Mouse (Mus musculus): ENCODE measurements around the gene Esr1. TPM values are rescaled to one million over a fixed set of nuclear protein-coding genes. Genes with fewer than 3 reads are reported as not detected.
A peak's percentile ranks its signal among the peaks of the same experiment; 100 is the strongest.

Gene Esr1
- polyA plus RNA-seq, 1 experiment, result 0.54 TPM

DNA sequence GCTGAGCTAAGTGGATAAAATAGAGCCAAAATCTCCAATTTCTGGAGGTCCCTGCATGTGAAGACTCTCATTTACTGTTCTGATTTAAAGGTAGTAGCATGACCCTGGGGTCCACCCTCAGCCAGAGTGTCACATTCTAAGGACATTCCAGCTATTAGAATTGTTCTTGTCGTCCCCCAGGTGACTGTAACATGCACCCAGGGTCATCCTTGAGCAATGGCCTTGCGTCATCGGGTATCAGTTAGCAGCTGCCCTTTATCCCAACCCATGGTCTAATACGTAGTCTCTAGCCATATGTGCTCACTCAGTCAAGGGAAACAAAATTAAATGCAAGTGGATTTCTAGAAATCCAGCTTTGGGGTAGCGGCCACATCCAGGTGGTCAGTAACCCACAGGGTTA, 213.0 kb downstream of the Esr1 start:
- WGBS, result 87% methylated on average over 5 of the region's 5 CpGs
- TF ChIP-seq POLR2A (IDR thresholded peaks at IDR 0.05; ENCODE audit: borderline replicate concordance, insufficient read depth, low read length), result no peak
- no peak for TF ChIP-seq CTCF (IDR thresholded peaks at IDR 0.05; ENCODE audit: borderline replicate concordance, insufficient read depth, low read depth, low read length)

GRCm38 (mm10) chr10:4830592-4830991, 219.2 kb downstream of the Esr1 start:
- peak; percentile 7 to 40 for DNase-seq
- Histone ChIP-seq H3K4me3 (replicated peaks; ENCODE audit: insufficient read depth, low read depth, low read length) (no peak overlapping the region), H3K27ac (ENCODE audit: insufficient read depth, low read length) (no peak overlapping the region), H3K27me3 (ENCODE audit: control insufficient read depth, insufficient read depth, low read length) (no peaks in the 10 kb centered on the region), H3K4me1 (ENCODE audit: control insufficient read depth, insufficient read depth, low read length) (no peaks in the 10 kb centered on the region)
- 59% methylated on average over 6 of the region's 6 CpGs for WGBS
- no peak for TF ChIP-seq POLR2A (IDR thresholded peaks at IDR 0.05; ENCODE audit: borderline replicate concordance, insufficient read depth, low read length)
- TF ChIP-seq CTCF (IDR thresholded peaks at IDR 0.05; ENCODE audit: borderline replicate concordance, insufficient read depth, low read depth, low read length), result no peak

More for the DNA sequence above, 213.0 kb downstream of the Esr1 start:
- DNase-seq, result no peak
- Histone ChIP-seq H3K27ac (ENCODE audit: insufficient read depth, low read length) (no peak overlapping the region), H3K4me3 (replicated peaks; ENCODE audit: insufficient read depth, low read depth, low read length) (no peak overlapping the region), H3K27me3 (ENCODE audit: control insufficient read depth, insufficient read depth, low read length) (no peaks in the 10 kb centered on the region), H3K4me1 (ENCODE audit: control insufficient read depth, insufficient read depth, low read length) (no peaks in the 10 kb centered on the region)

DNA sequence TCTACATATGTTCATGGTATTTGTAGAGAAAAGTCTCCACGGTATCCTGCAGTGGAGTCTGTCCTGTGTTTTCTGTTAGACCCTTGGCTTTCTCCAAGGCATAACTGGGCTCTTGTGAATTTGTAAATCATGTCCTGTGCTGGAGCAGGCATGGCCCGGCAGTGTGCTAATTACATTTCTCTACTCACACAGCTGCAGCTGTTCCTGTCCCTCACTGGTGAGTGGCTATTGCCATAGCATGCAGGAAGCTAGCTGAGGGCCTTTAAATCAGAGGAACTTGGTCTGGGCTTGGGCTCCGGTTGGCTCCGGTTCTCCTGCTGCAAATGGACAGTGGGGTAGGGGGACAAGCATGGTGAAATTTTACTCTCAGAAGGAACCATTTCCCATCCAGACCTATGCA, 226.7 kb downstream of the Esr1 start:
- DNase-seq, result no peak
- 82% methylated on average over 4 of the region's 4 CpGs for WGBS
- TF ChIP-seq CTCF (IDR thresholded peaks at IDR 0.05; ENCODE audit: borderline replicate concordance, insufficient read depth, low read depth, low read length), result no peak
- TF ChIP-seq POLR2A (IDR thresholded peaks at IDR 0.05; ENCODE audit: borderline replicate concordance, insufficient read depth, low read length), result no peak
- no peaks in the 10 kb centered on the region for H3K4me1 ChIP-seq (ENCODE audit: control insufficient read depth, insufficient read depth, low read length)
- no peak overlapping the region for H3K27ac ChIP-seq (ENCODE audit: insufficient read depth, low read length)
- H3K4me3 ChIP-seq (replicated peaks; ENCODE audit: insufficient read depth, low read depth, low read length), result no peak overlapping the region
- no peaks in the 10 kb centered on the region for H3K27me3 ChIP-seq (ENCODE audit: control insufficient read depth, insufficient read depth, low read length)

DNA sequence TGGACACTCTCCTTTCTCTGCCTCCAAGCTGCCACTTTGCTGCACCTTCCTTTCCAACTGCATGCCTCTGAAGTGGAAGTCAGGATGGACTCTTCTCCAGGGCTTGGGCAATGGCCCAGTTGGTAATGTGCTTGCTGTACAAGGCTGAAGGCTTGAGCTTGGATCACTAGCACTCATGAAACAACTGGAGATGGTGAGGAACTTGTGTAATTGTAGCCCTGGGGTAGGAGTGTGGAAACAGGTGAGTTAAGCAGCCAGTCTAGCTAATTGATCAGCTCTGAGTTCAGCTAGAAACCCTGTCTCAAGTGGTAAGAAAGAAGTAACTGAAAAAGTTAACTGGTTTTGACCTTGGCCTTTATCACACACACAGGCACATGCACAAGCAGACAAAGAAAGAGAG, 229.6 kb downstream of the Esr1 start:
- H3K27me3 ChIP-seq (ENCODE audit: control insufficient read depth, insufficient read depth, low read length), result no peaks in the 10 kb centered on the region

DNA sequence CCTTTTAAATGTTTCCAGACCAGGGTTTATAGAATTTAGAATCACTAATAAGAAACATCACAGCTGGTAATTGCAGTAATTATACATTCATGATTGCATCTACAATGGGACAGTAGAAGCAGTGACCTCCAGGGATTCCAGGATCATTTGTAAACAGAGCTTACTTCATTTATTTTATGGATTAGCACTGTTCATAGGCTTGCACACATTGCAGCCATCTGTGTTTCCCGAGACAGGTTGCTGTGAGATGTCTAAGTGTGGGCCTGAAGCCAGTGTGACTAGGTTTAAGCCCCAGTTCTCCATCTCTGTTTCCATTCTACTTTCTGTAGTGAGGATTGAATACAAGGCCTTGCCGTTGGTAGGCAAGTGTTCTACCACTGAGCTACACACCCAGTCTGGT, 236.1 kb downstream of the Esr1 start:
- TF ChIP-seq POLR2A (IDR thresholded peaks at IDR 0.05; ENCODE audit: borderline replicate concordance, insufficient read depth, low read length) (no peak), CTCF (IDR thresholded peaks at IDR 0.05; ENCODE audit: borderline replicate concordance, insufficient read depth, low read depth, low read length) (no peak)
- Histone ChIP-seq H3K4me1 (ENCODE audit: control insufficient read depth, insufficient read depth, low read length) (no peaks in the 10 kb centered on the region), H3K4me3 (replicated peaks; ENCODE audit: insufficient read depth, low read depth, low read length) (no peak overlapping the region), H3K27me3 (ENCODE audit: control insufficient read depth, insufficient read depth, low read length) (no peaks in the 10 kb centered on the region), H3K27ac (ENCODE audit: insufficient read depth, low read length) (no peak overlapping the region)
- 56% methylated on average over 2 of the region's 2 CpGs for WGBS
- DNase-seq, result no peak

More for the DNA sequence above, 229.6 kb downstream of the Esr1 start:
- Histone ChIP-seq H3K27ac (ENCODE audit: insufficient read depth, low read length) (no peak overlapping the region), H3K4me1 (ENCODE audit: control insufficient read depth, insufficient read depth, low read length) (no peaks in the 10 kb centered on the region), H3K4me3 (replicated peaks; ENCODE audit: insufficient read depth, low read depth, low read length) (no peak overlapping the region)
- DNase-seq, result no peak
- TF ChIP-seq POLR2A (IDR thresholded peaks at IDR 0.05; ENCODE audit: borderline replicate concordance, insufficient read depth, low read length) (no peak), CTCF (IDR thresholded peaks at IDR 0.05; ENCODE audit: borderline replicate concordance, insufficient read depth, low read depth, low read length) (no peak)

DNA sequence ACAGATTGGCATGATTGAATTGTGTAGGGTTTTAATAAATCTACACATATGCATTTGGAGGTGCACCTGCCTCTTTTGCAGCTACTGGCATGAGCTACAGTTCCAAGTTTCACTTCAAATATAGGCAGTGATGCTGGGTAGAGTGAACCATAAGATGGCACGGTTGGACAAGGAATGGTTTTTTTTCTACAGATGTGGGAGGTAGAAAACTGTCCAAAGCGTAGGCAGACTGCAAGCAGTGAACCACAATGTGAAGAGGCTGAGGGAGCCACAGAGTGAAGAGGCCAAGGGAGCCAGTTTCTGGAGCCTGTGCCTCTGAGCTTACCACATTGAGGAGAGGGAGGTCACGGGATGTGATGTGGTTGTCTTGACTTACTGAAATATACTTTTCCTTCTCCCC, 238.5 kb downstream of the Esr1 start:
- H3K4me3 ChIP-seq (replicated peaks; ENCODE audit: insufficient read depth, low read depth, low read length), result no peak overlapping the region
- TF ChIP-seq POLR2A (IDR thresholded peaks at IDR 0.05; ENCODE audit: borderline replicate concordance, insufficient read depth, low read length) (no peak), CTCF (IDR thresholded peaks at IDR 0.05; ENCODE audit: borderline replicate concordance, insufficient read depth, low read depth, low read length) (no peak)
- no peak for DNase-seq
- H3K4me1 ChIP-seq (ENCODE audit: control insufficient read depth, insufficient read depth, low read length), result no peaks in the 10 kb centered on the region
- no peaks in the 10 kb centered on the region for H3K27me3 ChIP-seq (ENCODE audit: control insufficient read depth, insufficient read depth, low read length)
- H3K27ac ChIP-seq (ENCODE audit: insufficient read depth, low read length), result no peak overlapping the region
- WGBS, result 94% methylated on average over 3 of the region's 3 CpGs

- Histone ChIP-seq H3K27me3 (ENCODE audit: control insufficient read depth, insufficient read depth, low read length) (no peaks in the 10 kb centered on the region), H3K4me3 (replicated peaks; ENCODE audit: insufficient read depth, low read depth, low read length) (no peak overlapping the region), H3K27ac (ENCODE audit: insufficient read depth, low read length) (no peak overlapping the region), H3K4me1 (ENCODE audit: control insufficient read depth, insufficient read depth, low read length) (no peaks in the 10 kb centered on the region)
- no peak for DNase-seq
- TF ChIP-seq CTCF (IDR thresholded peaks at IDR 0.05; ENCODE audit: borderline replicate concordance, insufficient read depth, low read depth, low read length) (no peak), POLR2A (IDR thresholded peaks at IDR 0.05; ENCODE audit: borderline replicate concordance, insufficient read depth, low read length) (no peak)
- WGBS, result 55% methylated on average over 8 of the region's 8 CpGs
Observed at GRCm38 (mm10) chr10:4875076-4875737, 263.8 kb downstream of the Esr1 start.

DNA sequence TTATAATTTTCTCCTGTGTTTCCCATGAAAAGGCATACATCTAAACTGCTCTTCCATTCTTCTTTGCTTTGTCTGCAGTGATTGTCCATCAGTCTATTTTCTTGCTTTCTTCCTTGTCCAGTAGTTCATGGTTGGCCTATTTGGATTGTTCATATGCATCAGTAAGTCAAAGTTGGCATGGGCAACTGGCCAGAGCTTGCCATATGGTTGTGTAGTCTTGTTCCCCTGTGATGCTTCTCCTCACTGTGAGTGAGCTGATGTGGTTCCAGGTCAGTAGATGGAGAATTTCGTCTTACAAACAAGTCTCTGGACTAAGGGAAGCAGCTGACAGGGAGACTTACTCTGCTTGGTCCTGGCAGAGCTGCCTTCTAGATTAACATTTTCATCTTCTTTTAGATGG, 270.0 kb downstream of the Esr1 start:
- 3% methylated on average over 1 of the region's 1 CpGs for WGBS
- TF ChIP-seq POLR2A (IDR thresholded peaks at IDR 0.05; ENCODE audit: borderline replicate concordance, insufficient read depth, low read length) (no peak), CTCF (IDR thresholded peaks at IDR 0.05; ENCODE audit: borderline replicate concordance, insufficient read depth, low read depth, low read length) (no peak)
- H3K27me3 ChIP-seq (ENCODE audit: control insufficient read depth, insufficient read depth, low read length), result no peaks in the 10 kb centered on the region
- no peak overlapping the region for H3K27ac ChIP-seq (ENCODE audit: insufficient read depth, low read length)
- no peak overlapping the region for H3K4me3 ChIP-seq (replicated peaks; ENCODE audit: insufficient read depth, low read depth, low read length)
- H3K4me1 ChIP-seq (ENCODE audit: control insufficient read depth, insufficient read depth, low read length), result no peaks in the 10 kb centered on the region
- DNase-seq, result peak; percentile 20 to 41
